In the genomic region with DNA sequence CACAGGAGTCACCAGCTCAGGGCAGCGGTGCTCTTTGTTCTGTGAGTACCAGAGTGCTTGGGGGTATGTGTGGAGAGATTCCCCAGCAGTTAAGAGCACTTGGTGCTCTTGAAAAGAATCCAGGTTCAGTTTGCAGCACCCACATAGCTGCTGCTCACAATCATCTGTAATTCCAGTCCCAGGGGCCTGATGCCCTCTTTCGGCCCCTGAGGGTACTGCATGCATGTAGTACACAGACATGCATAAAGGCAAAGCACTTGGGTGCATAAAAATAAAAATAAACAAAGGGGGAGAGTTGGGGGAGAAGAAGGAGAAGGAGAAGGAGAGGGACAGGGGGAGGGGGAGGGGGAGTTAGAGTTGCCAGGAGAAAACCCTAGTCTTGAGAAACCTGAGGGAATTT, we compare ENCODE assay signal across 19 mouse cellular contexts.
A peak's percentile ranks its signal among the peaks of the same experiment; 100 is the strongest.
DNase-seq lines count a peak whose midpoint lies in the region; ATAC-seq and TF ChIP-seq lines count a peak whose summit lies in the region.
"Had no signal": no experiment of that assay in that cellular context is flagged by ENCODE, and none has a peak within 500 bp of the region (broad histone marks: within the 10 kb centered on the region; RNA-seq: fewer than 3 reads in every experiment).

No protein-coding gene starts in this region.

- H3K9me3 ChIP-seq in heart, postnatal 0 days (replicated peaks; ENCODE audit: control insufficient read depth, low read length) = no peaks in the 10 kb centered on the region
- no peaks in the 10 kb centered on the region for H3K9me3 ChIP-seq in liver, postnatal 0 days (ENCODE audit: low read length)
- no peaks in the 10 kb centered on the region for H3K9me3 ChIP-seq in liver, embryonic 11.5 days (ENCODE audit: control insufficient read depth, low read length)
- no peaks in the 10 kb centered on the region for H3K9me3 ChIP-seq in ES-Bruce4 (replicated peaks; ENCODE audit: control insufficient read depth, insufficient read depth, low read length, poor library complexity, severe bottlenecking)
- H3K9me3 ChIP-seq: hindbrain, embryonic 15.5 days had no signal

- 95% methylated on average over 2 of the region's 2 CpGs for WGBS in heart, postnatal 0 days
- WGBS in liver, postnatal 0 days (ENCODE audit: insufficient replicate concordance) = 91% methylated on average over 2 of the region's 2 CpGs
- 78% methylated on average over 2 of the region's 2 CpGs for WGBS in liver, embryonic 11.5 days

- no peak overlapping the region for H3K4me2 ChIP-seq in heart, postnatal 0 days (ENCODE audit: low read depth, low read length)
- H3K4me2 ChIP-seq in liver, postnatal 0 days (ENCODE audit: low read depth, low read length) = no peak overlapping the region
- no peak overlapping the region for H3K4me2 ChIP-seq in liver, embryonic 11.5 days
- H3K4me2 ChIP-seq: heart, embryonic 11.5 days; hindbrain, embryonic 15.5 days had no signal

- no peak overlapping the region for H3K9ac ChIP-seq in heart, postnatal 0 days (replicated peaks; ENCODE audit: low read depth, low read length)
- H3K9ac ChIP-seq in liver, postnatal 0 days (replicated peaks) = no peak overlapping the region
- H3K9ac ChIP-seq in liver, embryonic 11.5 days (ENCODE audit: low read depth, low read length) = no peak overlapping the region
- H3K9ac ChIP-seq in ES-Bruce4 (ENCODE audit: low read depth, poor library complexity, severe bottlenecking) = no peak overlapping the region
- H3K9ac ChIP-seq: forebrain, postnatal 0 days; hindbrain, embryonic 15.5 days had no signal

- H3K27ac ChIP-seq in heart, postnatal 0 days (ENCODE audit: low read depth) = no peak overlapping the region
- no peak overlapping the region for H3K27ac ChIP-seq in liver, postnatal 0 days (ENCODE audit: low read depth)
- H3K27ac ChIP-seq in liver, embryonic 11.5 days (ENCODE audit: low read depth, low read length) = no peak overlapping the region
- H3K27ac ChIP-seq in ES-Bruce4 (ENCODE audit: insufficient read depth, low read length) = no peak overlapping the region
- H3K27ac ChIP-seq: hindbrain, embryonic 15.5 days had no signal

- TF ChIP-seq POLR2A in ES-Bruce4 (IDR thresholded peaks at IDR 0.05; ENCODE audit: insufficient read depth, low read length) = no peak

- H3K4me3 ChIP-seq in heart, postnatal 0 days (ENCODE audit: low read depth, low read length) = no peak overlapping the region
- no peak overlapping the region for H3K4me3 ChIP-seq in liver, postnatal 0 days (ENCODE audit: low read depth, low read length)
- H3K4me3 ChIP-seq in liver, embryonic 11.5 days (ENCODE audit: low read depth, low read length) = no peak overlapping the region
- H3K4me3 ChIP-seq in ES-Bruce4 (ENCODE audit: low read depth, low read length) = no peak overlapping the region
- H3K4me3 ChIP-seq: hindbrain, embryonic 15.5 days; megakaryocyte, embryonic 14.5 days had no signal

- TF ChIP-seq EP300 in heart, postnatal 0 days (IDR thresholded peaks at IDR 0.05; ENCODE audit: low read depth) = no peak
- TF ChIP-seq EP300 in liver, postnatal 0 days (IDR thresholded peaks at IDR 0.05; ENCODE audit: low read depth) = no peak
- no peak for TF ChIP-seq EP300 in ES-Bruce4 (IDR thresholded peaks at IDR 0.05; ENCODE audit: insufficient read depth, low read depth, low read length)

- 0 out of 2 replicates have a peak, but pooled peaks have one; percentile 3 for TF ChIP-seq CTCF in heart, postnatal 0 days (IDR thresholded peaks at IDR 0.05; ENCODE audit: low read depth)
- TF ChIP-seq CTCF in liver, postnatal 0 days (IDR thresholded peaks at IDR 0.05; ENCODE audit: low read depth) = 0 out of 2 replicates have a peak, but pooled peaks have one; percentile 13
- TF ChIP-seq CTCF in ES-Bruce4 (IDR thresholded peaks at IDR 0.05; ENCODE audit: low read depth, low read length) = peak; percentile 33

- H3K4me1 ChIP-seq in heart, postnatal 0 days (ENCODE audit: control insufficient read depth, insufficient read depth) = no peaks in the 10 kb centered on the region
- no peaks in the 10 kb centered on the region for H3K4me1 ChIP-seq in liver, postnatal 0 days (ENCODE audit: insufficient read depth)
- no peaks in the 10 kb centered on the region for H3K4me1 ChIP-seq in liver, embryonic 11.5 days (replicated peaks; ENCODE audit: control insufficient read depth, insufficient read depth, low read length)
- H3K4me1 ChIP-seq in ES-Bruce4 (ENCODE audit: control insufficient read depth, insufficient read depth, low read length) = no peaks in the 10 kb centered on the region
- H3K4me1 ChIP-seq: hindbrain, embryonic 15.5 days; megakaryocyte, embryonic 14.5 days had no signal

- ATAC-seq in heart, postnatal 0 days (ENCODE audit: insufficient read depth, low read depth) = no peak
- ATAC-seq in liver, postnatal 0 days = no peak
- no peak for ATAC-seq in liver, embryonic 11.5 days (replicated peaks; ENCODE audit: low FRiP score)
- ATAC-seq: forebrain, postnatal 0 days; midbrain, embryonic 16.5 days had no signal

- H3K27me3 ChIP-seq in heart, postnatal 0 days (ENCODE audit: control insufficient read depth, insufficient read depth, low read length) = no peaks in the 10 kb centered on the region
- no peaks in the 10 kb centered on the region for H3K27me3 ChIP-seq in liver, postnatal 0 days (ENCODE audit: insufficient read depth, low read length)
- no peaks in the 10 kb centered on the region for H3K27me3 ChIP-seq in liver, embryonic 11.5 days (replicated peaks; ENCODE audit: control insufficient read depth, insufficient read depth, low read length)
- no peaks in the 10 kb centered on the region for H3K27me3 ChIP-seq in ES-Bruce4 (ENCODE audit: control insufficient read depth, insufficient read depth, low read length, poor library complexity, severe bottlenecking)
- H3K27me3 ChIP-seq: hindbrain, embryonic 15.5 days; megakaryocyte, embryonic 14.5 days had no signal

- no peak for DNase-seq in heart, postnatal 0 days (ENCODE audit: low spot score)
- no peak for DNase-seq in heart, adult 8-10 months (ENCODE audit: low spot score)
- DNase-seq in liver, postnatal 0 days = no peak
- DNase-seq in liver, embryonic 11.5 days (ENCODE audit: low spot score) = no peak
- peak; percentile 9 for DNase-seq in WW6 (ENCODE audit: low read depth, low spot score)
- DNase-seq in frontal cortex, postnatal 14 days (ENCODE audit: low spot score in 2 of 2) = no peak
- DNase-seq in adrenal gland, postnatal 36 days = no peak
- DNase-seq: adrenal gland, adult 8-10 months; cerebellum, adult 8-10 months; forebrain, postnatal 0 days; kidney, adult 18-20 months; lung, postnatal 10 days; right cerebral cortex, postnatal 4 days; thymus, postnatal 14 days had no signal

- H3K36me3 ChIP-seq in heart, postnatal 0 days (replicated peaks; ENCODE audit: control insufficient read depth, insufficient read depth, low read length) = no peaks in the 10 kb centered on the region
- H3K36me3 ChIP-seq in liver, postnatal 0 days (replicated peaks; ENCODE audit: insufficient read depth, low read length) = no peaks in the 10 kb centered on the region
- no peaks in the 10 kb centered on the region for H3K36me3 ChIP-seq in liver, embryonic 11.5 days (ENCODE audit: control insufficient read depth, insufficient read depth, low read length)
- no peaks in the 10 kb centered on the region for H3K36me3 ChIP-seq in ES-Bruce4 (ENCODE audit: control insufficient read depth, insufficient read depth, low read length, poor library complexity, severe bottlenecking)
- H3K36me3 ChIP-seq: hindbrain, embryonic 15.5 days had no signal
